Comparison of ENCODE assay signal across 8 mouse cellular contexts in the genomic region with DNA sequence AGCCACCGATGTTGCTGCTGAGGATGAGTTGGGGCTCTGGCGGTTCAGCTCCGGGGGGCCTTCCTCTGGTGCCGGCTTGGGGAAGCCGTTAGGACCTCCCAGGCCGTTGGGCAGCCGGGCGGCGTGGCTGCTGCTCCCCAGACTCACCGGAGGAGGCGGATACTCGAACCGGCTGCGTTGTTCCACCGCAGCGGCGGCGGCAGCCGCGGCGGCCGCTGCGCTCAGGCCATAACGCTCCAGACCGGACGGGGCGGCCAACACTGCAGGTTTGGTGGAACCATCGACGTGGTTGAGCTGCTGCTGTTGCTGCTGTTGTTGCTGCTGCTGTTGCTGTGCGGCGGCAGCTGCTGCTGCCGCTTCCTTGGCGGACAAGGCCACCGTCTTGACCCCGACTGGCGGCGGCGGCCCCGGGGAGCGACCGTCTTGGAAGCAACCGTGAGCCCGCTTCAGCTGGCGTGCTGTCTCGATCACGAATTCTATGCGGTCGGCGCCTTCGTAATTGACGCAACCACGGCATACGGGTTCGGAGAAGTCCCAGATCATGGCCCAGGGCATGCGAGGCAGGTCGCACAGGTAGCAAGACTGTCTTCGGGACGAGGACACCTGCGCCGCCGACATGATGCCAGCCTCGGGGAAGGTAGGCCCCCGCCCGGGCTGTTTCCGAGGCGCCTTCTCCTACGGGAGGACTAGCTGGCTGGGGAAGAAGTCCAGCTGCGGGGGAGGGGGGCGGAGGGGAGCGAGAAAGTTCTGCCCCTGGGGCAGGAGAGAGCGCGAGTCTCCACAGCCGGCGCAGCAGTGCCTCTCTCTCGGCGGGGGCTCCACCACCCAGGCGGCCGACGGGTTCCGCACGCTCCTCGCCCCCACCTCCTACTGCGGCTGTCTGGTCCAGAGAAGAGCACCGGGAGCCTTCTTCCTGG. TPM values are rescaled to one million over a fixed set of nuclear protein-coding genes. Genes with fewer than 3 reads are reported as not detected.
DNase-seq lines count a peak whose midpoint lies in the region; ATAC-seq and TF ChIP-seq lines count a peak whose summit lies in the region.

No protein-coding gene starts in this region.

- WGBS in bone marrow, adult 2 months, result under 1% methylated on average over 83 of the region's 84 CpGs
- WGBS in forebrain, embryonic 15.5 days, result under 1% methylated on average over 84 of the region's 84 CpGs
- WGBS in hindbrain, embryonic 10.5 days, result under 1% methylated on average over 84 of the region's 84 CpGs
- WGBS in limb, embryonic 12.5 days, result under 1% methylated on average over 80 of the region's 84 CpGs
- WGBS in midbrain, postnatal 0 days, result 0% methylated on average over 79 of the region's 84 CpGs

- H3K27ac ChIP-seq in left cerebral cortex, adult 2 months, result peak overlapping the region; percentile 100
- peak overlapping the region; percentile 81 for H3K27ac ChIP-seq in bone marrow, adult 2 months (ENCODE audit: control insufficient read depth, insufficient read depth, low read depth, low read length, poor library complexity)
- H3K27ac ChIP-seq in forebrain, embryonic 15.5 days (replicated peaks), result peak overlapping the region; percentile 100
- H3K27ac ChIP-seq in hindbrain, embryonic 10.5 days, result peak overlapping the region; percentile 95
- peak overlapping the region; percentile 99 for H3K27ac ChIP-seq in limb, embryonic 12.5 days
- H3K27ac ChIP-seq in midbrain, postnatal 0 days (ENCODE audit: low read depth, low read length), result peak overlapping the region; percentile 99

- intact Hi-C loops in left cerebral cortex, adult 2 months (cut with DNase I), result loop anchor here (1.0 to 2.0 kb wide), 2 partner anchors 59 to 82 kb away; no protein-coding TSS in a partner anchor

- peak; percentile 11 for ATAC-seq in forebrain, embryonic 15.5 days (replicated peaks)
- no peak for ATAC-seq in limb, embryonic 12.5 days (ENCODE audit: insufficient number of reproducible peaks, insufficient read depth, low FRiP score, low TSS enrichment, low read depth)
- ATAC-seq in midbrain, postnatal 0 days (ENCODE audit: low FRiP score), result peak; percentile 38

- H3K36me3 ChIP-seq in forebrain, embryonic 15.5 days, result no peaks in the 10 kb centered on the region
- H3K36me3 ChIP-seq in hindbrain, embryonic 10.5 days, result peaks cover 17% of the 10 kb centered on the region
- peaks cover 5% of the 10 kb centered on the region; the same call in 1 of the 2 replicates for H3K36me3 ChIP-seq in limb, embryonic 12.5 days
- peaks cover 3% of the 10 kb centered on the region; the same call in 1 of the 2 replicates for H3K36me3 ChIP-seq in midbrain, postnatal 0 days (ENCODE audit: insufficient read depth, low read length)

- no peaks in the 10 kb centered on the region; the same call in 1 of the 2 replicates for H3K4me1 ChIP-seq in bone marrow, adult 2 months (ENCODE audit: control insufficient read depth, insufficient read depth, low read length)
- H3K4me1 ChIP-seq in forebrain, embryonic 15.5 days, result peaks cover 61% of the 10 kb centered on the region
- peaks cover 89% of the 10 kb centered on the region for H3K4me1 ChIP-seq in hindbrain, embryonic 10.5 days (replicated peaks)
- H3K4me1 ChIP-seq in limb, embryonic 12.5 days (replicated peaks), result peaks cover 68% of the 10 kb centered on the region
- H3K4me1 ChIP-seq in midbrain, postnatal 0 days (ENCODE audit: insufficient read depth, low read length), result peaks cover 27% of the 10 kb centered on the region

- TF ChIP-seq POLR2A in bone marrow, adult 2 months (IDR thresholded peaks at IDR 0.05; ENCODE audit: borderline replicate concordance, control insufficient read depth, low read depth, low read length), result 0 out of 2 replicates have a peak, but pooled peaks have one; percentile 12

- H3K9ac ChIP-seq in forebrain, embryonic 15.5 days (replicated peaks), result peak overlapping the region; percentile 98
- peak overlapping the region; percentile 98 for H3K9ac ChIP-seq in limb, embryonic 12.5 days (replicated peaks)
- H3K9ac ChIP-seq in midbrain, postnatal 0 days (replicated peaks; ENCODE audit: low read length, poor library complexity, severe bottlenecking), result peak overlapping the region; percentile 100

- peak; percentile 63 to 64 for DNase-seq in left cerebral cortex, adult 2 months (ENCODE audit: extremely low spot score in 1 of 2, low spot score in 2 of 2)
- DNase-seq in left cerebral cortex, adult 11 months (ENCODE audit: low spot score), result no peak
- DNase-seq in hindbrain, embryonic 10.5 days (ENCODE audit: low spot score), result peak; percentile 62
- peak; percentile 41 for DNase-seq in midbrain, postnatal 0 days (ENCODE audit: low spot score)
- DNase-seq in thymus, postnatal 0 days (ENCODE audit: low spot score), result peak; percentile 45

- TF ChIP-seq CTCF in left cerebral cortex, adult 2 months (IDR thresholded peaks at IDR 0.05), result peak; percentile 20; the same call in 1 of the 2 replicates
- TF ChIP-seq CTCF in bone marrow, adult 2 months (IDR thresholded peaks at IDR 0.05; ENCODE audit: control insufficient read depth, insufficient read depth, low read length), result no peak
- no peak; the same call in 1 of the 2 replicates for TF ChIP-seq CTCF in midbrain, postnatal 0 days (IDR thresholded peaks at IDR 0.05)

- H3K4me2 ChIP-seq in forebrain, embryonic 15.5 days (replicated peaks), result peak overlapping the region; percentile 89
- peak overlapping the region; percentile 98 for H3K4me2 ChIP-seq in limb, embryonic 12.5 days
- H3K4me2 ChIP-seq in midbrain, postnatal 0 days (ENCODE audit: low read depth, low read length, poor library complexity, severe bottlenecking), result peak overlapping the region; percentile 90

- H3K9me3 ChIP-seq in forebrain, embryonic 15.5 days, result no peaks in the 10 kb centered on the region
- H3K9me3 ChIP-seq in hindbrain, embryonic 10.5 days, result no peaks in the 10 kb centered on the region
- H3K9me3 ChIP-seq in limb, embryonic 12.5 days, result no peaks in the 10 kb centered on the region
- no peaks in the 10 kb centered on the region for H3K9me3 ChIP-seq in midbrain, postnatal 0 days (ENCODE audit: low read length)

- peak overlapping the region; percentile 94 for H3K4me3 ChIP-seq in left cerebral cortex, adult 2 months
- H3K4me3 ChIP-seq in bone marrow, adult 2 months (replicated peaks; ENCODE audit: control insufficient read depth, low read depth, low read length), result peak overlapping the region; percentile 75
- H3K4me3 ChIP-seq in forebrain, embryonic 15.5 days, result peak overlapping the region; percentile 98
- peak overlapping the region; percentile 79 for H3K4me3 ChIP-seq in hindbrain, embryonic 10.5 days
- H3K4me3 ChIP-seq in limb, embryonic 12.5 days (replicated peaks), result peak overlapping the region; percentile 77
- H3K4me3 ChIP-seq in midbrain, postnatal 0 days (ENCODE audit: low read depth, low read length), result peak overlapping the region; percentile 92

- H3K27me3 ChIP-seq in forebrain, embryonic 15.5 days, result no peaks in the 10 kb centered on the region
- peaks cover 30% of the 10 kb centered on the region; the same call in 1 of the 2 replicates for H3K27me3 ChIP-seq in hindbrain, embryonic 10.5 days (ENCODE audit: insufficient read depth, poor library complexity, severe bottlenecking)
- no peaks in the 10 kb centered on the region for H3K27me3 ChIP-seq in limb, embryonic 12.5 days
- no peaks in the 10 kb centered on the region for H3K27me3 ChIP-seq in midbrain, postnatal 0 days (ENCODE audit: insufficient read depth, low read length)

RNA-seq across cellular contexts. Expression of a gene that starts 1.1 kb away (rescaled TPM):
- total RNA-seq in left cerebral cortex, adult 2 months (2021), result 10 to 100 TPM; 74.3 to 80.8 TPM
- 1.7 and 3.4 TPM in 2 replicates for polyA plus RNA-seq in bone marrow, adult 2 months (2011; ENCODE audit: insufficient read depth, insufficient read length, low replicate concordance, missing spikeins)
- polyA plus RNA-seq in forebrain, embryonic 15.5 days (2015; fragmentation: Nextera tagmentation; extraction: Ambion mirVana), result 94.9 and 95.8 TPM in 2 replicates
- polyA plus RNA-seq in hindbrain, embryonic 10.5 days (2016; fragmentation: Nextera tagmentation; extraction: Ambion mirVana), result 20.3 and 34.2 TPM in 2 replicates
- polyA plus RNA-seq in limb, embryonic 12.5 days (2016; fragmentation: Nextera tagmentation; extraction: Ambion mirVana), result 55.7 and 57.2 TPM in 2 replicates
- 171 and 191 TPM in 2 replicates for total RNA-seq in midbrain, postnatal 0 days (2014; rRNA removed)
- polyA plus RNA-seq in midbrain, postnatal 0 days (2015; fragmentation: Nextera tagmentation; extraction: Ambion mirVana), result 74.2 and 86.2 TPM in 2 replicates
- 13.1 and 15.5 TPM in 2 replicates for polyA plus RNA-seq in thymus, postnatal 0 days (2015; fragmentation: Nextera tagmentation; extraction: Ambion mirVana)
